Mouse (Mus musculus) brain, embryonic 14.5 days (tissue): ENCODE data around the gene Cfap61. TPM values are rescaled to one million over a fixed set of nuclear protein-coding genes. Genes with fewer than 3 reads are reported as not detected.
"Not testable (repeated sequence)": the region's sequence is repeated elsewhere in the genome, so short reads cannot be mapped to it uniquely, and the experiment has no call there.

ENCODE experiments used
- DNase-seq: peaks from one replicate; pipeline ENCODE4 v3.0.0-alpha.2; 2011; ENCODE audit warnings: low read depth
- CTCF ChIP-seq: fragments of 200-500 bp; IDR thresholded peaks from 2 replicates; pipeline ENCODE4 v1.5.1; 2012; ENCODE audit warnings: inconsistent platforms, mild to moderate bottlenecking, moderate library complexity, borderline replicate concordance; ENCODE audit not compliant: insufficient read depth, insufficient read length; ENCODE audit errors: extremely low read depth
- POLR2A ChIP-seq: fragments of 200-500 bp; IDR thresholded peaks from 2 replicates; pipeline ENCODE4 v1.6.1; 2012; ENCODE audit warnings: mild to moderate bottlenecking, inconsistent platforms, borderline replicate concordance; ENCODE audit not compliant: poor library complexity, insufficient read depth, insufficient read length, severe bottlenecking; ENCODE audit errors: extremely low read depth
- polyA plus RNA-seq: library from polyadenylated mRNA; depleted of rRNA; stranded (reverse); fragments of >200 nt; gene quantifications from 2 replicates; pipeline ENCODE4 v1.2.3, GENCODE M21; 2012

The Cfap61 gene
- polyA plus RNA-seq, 1 experiment = 2.9 TPM

DNA sequence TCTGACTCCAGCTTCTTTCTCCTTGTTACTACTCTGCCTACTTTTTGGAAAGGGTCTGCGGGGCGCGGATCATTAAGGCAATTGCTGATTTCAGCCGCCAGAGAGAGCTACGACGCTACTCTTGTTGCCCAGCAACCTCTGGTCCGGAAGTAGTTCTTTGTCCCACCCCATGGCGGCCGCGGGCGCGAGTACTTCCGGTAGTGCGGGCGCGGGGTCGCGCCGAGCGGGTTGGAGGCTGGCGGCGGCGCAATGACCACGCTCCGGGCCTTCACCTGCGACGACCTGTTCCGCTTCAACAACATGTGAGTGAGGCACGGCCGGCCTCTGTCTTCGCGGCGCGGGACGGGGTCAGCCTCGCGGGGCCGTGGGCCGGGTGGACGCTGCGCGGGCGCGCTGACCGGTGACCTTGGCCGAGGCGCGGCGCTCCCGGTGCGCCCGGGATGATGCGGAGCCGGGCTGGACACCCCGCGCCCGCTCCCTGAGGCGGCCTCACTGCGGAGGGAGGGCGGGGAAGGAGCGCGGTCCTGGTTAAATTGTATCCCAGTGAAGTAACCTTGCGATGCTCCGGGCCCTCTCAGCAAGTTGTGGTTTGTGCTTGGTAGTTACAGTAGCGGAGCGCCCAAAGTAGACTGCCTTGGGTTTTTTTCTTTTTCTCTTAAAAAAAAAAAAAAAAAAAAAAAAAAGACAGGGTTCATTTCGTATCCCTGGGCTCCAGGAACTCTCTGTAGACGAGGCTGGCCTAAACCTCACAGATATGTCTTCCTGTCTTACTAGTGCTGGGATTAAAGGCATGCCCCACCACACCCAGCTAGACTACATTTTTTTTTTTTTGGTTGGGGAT lies 31.3 kb upstream of the Cfap61 start:
- DNase-seq = peak; percentile 96
- TF ChIP-seq POLR2A (peak; percentile 90), CTCF (peak; percentile 69)

DNA sequence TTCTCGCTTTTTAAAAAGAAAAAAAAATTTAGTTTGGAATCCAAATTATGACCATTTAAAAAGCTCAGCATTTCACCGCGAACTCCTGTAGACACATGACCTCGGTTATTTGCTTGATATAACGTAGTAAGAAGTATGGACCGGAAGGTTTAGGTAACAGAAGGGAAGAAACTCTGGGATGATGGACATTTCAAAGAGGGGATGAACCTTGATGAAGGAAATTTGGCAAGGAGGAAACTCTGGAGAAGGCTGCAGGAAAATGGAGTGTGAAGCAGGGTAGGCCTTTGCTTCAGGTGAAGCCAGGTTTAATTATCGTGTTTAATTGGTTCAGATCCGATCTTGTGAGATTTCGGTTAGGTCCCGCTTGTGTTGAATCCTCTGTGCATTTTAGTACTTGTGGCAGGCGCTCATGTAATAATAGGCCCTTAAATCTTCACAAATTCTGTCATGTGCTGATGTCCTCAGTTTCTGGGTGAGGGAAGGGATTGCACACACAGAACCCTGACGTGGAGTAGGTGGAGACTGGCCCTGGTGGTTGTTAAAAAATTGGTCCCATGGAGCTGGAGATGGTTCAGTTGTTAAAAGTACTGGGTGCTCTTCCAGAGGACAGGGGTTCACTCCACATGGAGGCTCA lies 30.5 kb upstream of the Cfap61 start:
- DNase-seq = no peak
- TF ChIP-seq CTCF (no peak), POLR2A (no peak)

- TF ChIP-seq CTCF (no peak), POLR2A (no peak)
- DNase-seq = no peak
These were observed 29.4 kb upstream of the Cfap61 start for GRCm38 (mm10) chr2:145905156-145905555.

GRCm38 (mm10) chr2:145905884-145906283 lies 28.7 kb upstream of the Cfap61 start:
- DNase-seq = not testable (repeated sequence)

- DNase-seq = no peak
- peak; percentile 17; the same call in 1 of the 2 replicates for TF ChIP-seq CTCF
- no peak for TF ChIP-seq POLR2A
These were observed 13.5 kb upstream of the Cfap61 start for GRCm38 (mm10) chr2:145920941-145921650.

DNA sequence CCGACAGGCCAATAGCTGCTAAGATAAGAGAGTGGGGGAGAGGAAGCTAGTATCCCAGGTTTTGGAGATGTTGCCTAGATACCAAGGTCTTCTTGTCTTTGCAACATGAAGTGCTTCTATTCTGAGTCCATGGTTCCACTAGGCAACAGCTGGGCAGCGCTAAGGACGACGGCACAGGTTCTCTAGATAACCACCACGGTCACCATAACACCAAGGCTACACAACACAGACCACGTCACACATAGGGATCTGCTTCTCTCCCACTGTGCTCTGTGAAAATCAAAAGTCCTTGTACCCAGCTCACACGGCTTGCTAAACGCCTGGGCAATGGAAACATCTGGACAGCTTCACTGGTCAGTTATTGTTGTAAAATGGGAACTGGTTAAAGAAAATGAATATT lies 2.4 kb downstream of the Cfap61 start:
- no peak for TF ChIP-seq CTCF
- no peak for TF ChIP-seq POLR2A
- DNase-seq = no peak

DNA sequence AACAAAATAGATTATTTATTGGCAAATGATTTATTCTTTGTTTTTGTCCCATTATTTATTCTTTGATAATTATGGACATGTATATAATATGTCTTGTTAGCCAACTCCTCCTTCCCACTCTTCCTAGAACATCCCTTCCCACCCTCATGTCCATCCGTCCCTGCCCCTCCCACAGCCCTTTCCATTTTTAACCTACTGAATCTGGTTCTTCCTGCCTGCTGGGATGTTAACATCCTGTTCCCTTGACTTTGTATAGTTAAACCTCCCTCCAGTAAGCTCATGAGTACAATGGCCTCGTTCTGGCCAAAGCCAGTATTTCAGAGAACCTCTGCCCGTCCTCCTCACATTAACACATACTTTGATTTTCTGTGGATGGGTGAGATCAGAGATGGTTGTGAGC lies 6.8 kb downstream of the Cfap61 start:
- no peak for TF ChIP-seq CTCF
- TF ChIP-seq POLR2A = no peak
- DNase-seq = no peak

- TF ChIP-seq POLR2A = no peak
- no peak for TF ChIP-seq CTCF
- peak; percentile 42 for DNase-seq
These were observed 9.7 kb downstream of the Cfap61 start for GRCm38 (mm10) chr2:145944286-145944685.

GRCm38 (mm10) chr2:145948402-145948954 lies 13.9 kb downstream of the Cfap61 start:
- TF ChIP-seq CTCF = no peak
- TF ChIP-seq POLR2A = no peak

GRCm38 (mm10) chr2:145949475-145950068 lies 15.0 kb downstream of the Cfap61 start:
- peak; percentile 57 for DNase-seq
- TF ChIP-seq CTCF (no peak), POLR2A (no peak)

More at GRCm38 (mm10) chr2:145948402-145948954, 13.9 kb downstream of the Cfap61 start:
- no peak for DNase-seq

- TF ChIP-seq POLR2A = no peak
- TF ChIP-seq CTCF = no peak
- no peak for DNase-seq
These were observed 15.7 kb downstream of the Cfap61 start for GRCm38 (mm10) chr2:145950239-145950638.

- DNase-seq = no peak
- TF ChIP-seq CTCF (no peak), POLR2A (no peak)
These were observed 18.1 kb downstream of the Cfap61 start for GRCm38 (mm10) chr2:145952726-145953125.
